Mouse (Mus musculus): ENCODE data around the gene Stx6. TPM values are rescaled to one million over a fixed set of nuclear protein-coding genes. Genes with fewer than 3 reads are reported as not detected.

Stx6 gene
- polyA plus RNA-seq (2014; fragmentation: Nextera tagmentation; extraction: Ambion mirVana): 62.1 and 62.8 TPM in 2 replicates

DNA sequence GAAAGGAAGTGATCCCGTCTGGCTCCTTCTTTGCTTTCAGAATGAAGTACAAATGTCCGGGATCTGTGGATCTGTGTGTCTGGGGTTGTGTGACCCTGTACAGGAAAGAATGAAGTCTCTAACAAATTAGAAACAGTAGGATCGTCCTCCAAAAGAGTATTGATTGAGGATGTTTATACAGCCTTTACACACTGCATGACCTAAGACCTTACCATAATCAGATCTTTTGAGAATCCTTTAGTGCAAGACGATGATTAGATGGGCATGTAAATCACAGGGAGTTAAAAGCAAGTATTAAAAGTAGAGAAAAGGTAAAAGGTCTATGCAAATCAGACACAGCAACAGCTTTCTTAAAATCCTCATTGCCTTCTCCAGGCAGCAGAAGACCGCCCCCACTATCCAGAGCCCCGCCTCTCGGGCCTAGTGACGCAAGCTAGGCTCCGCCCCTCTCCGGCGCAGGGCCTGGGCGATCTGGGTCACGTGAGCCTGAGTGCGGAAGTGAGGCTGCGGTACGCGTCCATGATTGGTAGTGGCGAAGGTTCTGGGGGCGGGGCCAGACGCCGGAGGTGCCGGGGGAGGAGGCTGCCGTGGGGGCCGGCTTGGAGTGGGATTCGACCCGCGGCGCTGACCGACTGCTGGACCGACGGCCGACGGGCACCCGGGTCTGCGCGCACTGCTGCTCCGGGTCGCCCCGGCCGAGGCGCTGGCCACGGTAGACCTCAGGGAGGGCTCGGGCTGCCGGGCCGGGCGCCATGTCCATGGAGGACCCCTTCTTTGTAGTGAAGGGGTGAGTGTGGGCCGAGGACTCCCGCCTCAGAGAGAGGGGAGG, at the start of gene Stx6:
Stx6 (plus strand) TSS at position 575 of the 829 bp plus-strand sequence.
- H3K9me3 ChIP-seq (replicated peaks; ENCODE audit: control insufficient read depth, low read length): no peaks in the 10 kb centered on the region
- WGBS (ENCODE audit: insufficient replicate concordance): 3% methylated on average over 48 of the region's 48 CpGs
- peak within 1 kb of the TSS; percentile 90 for H3K9ac ChIP-seq (ENCODE audit: low read depth, low read length)
- H3K4me1 ChIP-seq (ENCODE audit: control insufficient read depth, insufficient read depth, low read length): peaks cover 9% of the 10 kb centered on the region
- peak within 1 kb of the TSS; percentile 96 for H3K4me3 ChIP-seq (ENCODE audit: low read depth, low read length)
- H3K36me3 ChIP-seq (ENCODE audit: control insufficient read depth, insufficient read depth, low read length): no peaks in the 10 kb centered on the region
- H3K27ac ChIP-seq (ENCODE audit: low read depth, low read length): peak within 1 kb of the TSS; percentile 87
- peak; percentile 99 for ATAC-seq (replicated peaks; ENCODE audit: insufficient number of reproducible peaks, low FRiP score, low TSS enrichment)
- peak within 1 kb of the TSS; percentile 82 for H3K4me2 ChIP-seq
- H3K27me3 ChIP-seq (ENCODE audit: control insufficient read depth, insufficient read depth, low read length): no peaks in the 10 kb centered on the region

DNA sequence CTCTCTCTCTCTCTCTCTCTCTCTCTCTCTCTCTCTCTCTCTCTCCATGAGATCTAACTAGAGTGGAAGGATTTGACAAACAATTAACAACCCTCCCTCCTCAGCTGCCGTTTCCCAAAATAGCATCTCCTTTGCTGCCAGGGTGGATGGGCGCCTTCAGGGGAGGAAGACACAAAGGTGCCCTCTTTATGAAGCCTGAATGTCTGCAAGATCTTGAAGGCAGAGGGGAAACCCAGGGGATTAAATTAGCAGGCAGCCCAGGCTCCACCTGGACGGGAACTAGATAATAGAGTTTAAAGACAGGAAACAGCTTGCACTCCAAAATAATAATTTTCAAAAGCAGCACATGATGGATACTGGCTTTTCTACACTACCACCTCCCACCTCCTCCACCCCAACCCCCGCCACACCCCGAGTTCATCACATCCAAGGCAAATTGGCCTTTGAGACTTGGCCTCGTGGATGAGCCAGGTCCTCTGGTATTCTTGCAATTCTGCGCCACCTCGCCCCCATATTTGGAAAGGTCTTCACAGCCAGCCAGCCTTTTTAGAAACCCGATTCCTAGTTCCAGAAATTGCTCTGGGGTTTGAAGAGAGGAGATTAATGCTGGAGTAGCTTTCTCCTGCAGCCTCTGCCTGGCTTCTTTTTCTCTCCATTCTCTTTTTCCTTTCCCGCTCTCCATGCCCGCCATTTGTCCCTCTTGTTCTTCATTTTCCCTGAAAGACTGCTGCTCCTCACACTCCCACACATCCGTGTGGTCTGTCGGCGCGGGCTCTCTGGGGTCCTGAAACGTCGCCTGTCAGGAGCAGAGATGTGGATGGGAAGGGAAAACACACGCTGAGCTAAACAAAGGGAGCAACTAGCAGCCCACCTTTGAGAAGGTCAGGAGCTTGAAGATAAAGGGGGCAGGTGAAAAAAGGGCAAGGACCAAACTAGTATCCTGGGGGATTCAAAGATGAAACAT, 48.8 kb upstream of the Stx6 start:
- Histone ChIP-seq H3K9ac (ENCODE audit: low read depth, low read length) (peak overlapping the region; percentile 55; the same call in 1 of the 2 replicates), H3K27me3 (ENCODE audit: control insufficient read depth, insufficient read depth, low read length) (no peaks in the 10 kb centered on the region), H3K36me3 (ENCODE audit: control insufficient read depth, insufficient read depth, low read length) (no peaks in the 10 kb centered on the region), H3K9me3 (replicated peaks; ENCODE audit: control insufficient read depth, low read length) (no peaks in the 10 kb centered on the region), H3K4me1 (ENCODE audit: control insufficient read depth, insufficient read depth, low read length) (peaks cover 38% of the 10 kb centered on the region), H3K27ac (ENCODE audit: low read depth, low read length) (peak overlapping the region; percentile 78), H3K4me2 (peak overlapping the region; percentile 45), H3K4me3 (ENCODE audit: low read depth, low read length) (0 out of 2 replicates have a peak overlapping the region, but pooled peaks have one; percentile 4)
- ATAC-seq (replicated peaks; ENCODE audit: insufficient number of reproducible peaks, low FRiP score, low TSS enrichment): no peak
- WGBS (ENCODE audit: insufficient replicate concordance): 15% methylated on average over 18 of the region's 18 CpGs

DNA sequence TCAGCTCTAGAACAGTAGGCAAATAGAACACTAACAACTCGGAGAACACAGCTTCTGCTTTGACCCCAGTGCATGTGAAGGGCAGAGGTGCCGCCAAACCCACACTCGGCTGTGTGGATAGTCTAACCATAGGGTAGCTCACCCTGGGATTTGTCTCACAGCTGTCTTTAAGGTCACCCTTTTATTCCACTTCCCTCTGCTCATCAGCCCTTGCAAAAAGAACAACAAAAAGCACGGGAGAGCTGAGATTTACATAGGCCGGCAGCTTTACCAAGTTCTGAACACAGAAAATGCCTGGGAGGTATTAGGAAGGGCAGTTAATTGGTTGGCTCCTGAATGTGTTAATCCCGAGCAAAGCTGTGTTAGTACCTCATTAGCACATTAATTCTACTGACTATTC, 47.0 kb upstream of the Stx6 start:
- Histone ChIP-seq H3K4me2 (no peak overlapping the region), H3K4me3 (ENCODE audit: low read depth, low read length) (no peak overlapping the region), H3K9me3 (replicated peaks; ENCODE audit: control insufficient read depth, low read length) (no peaks in the 10 kb centered on the region), H3K4me1 (ENCODE audit: control insufficient read depth, insufficient read depth, low read length) (peaks cover 39% of the 10 kb centered on the region), H3K36me3 (ENCODE audit: control insufficient read depth, insufficient read depth, low read length) (no peaks in the 10 kb centered on the region), H3K27me3 (ENCODE audit: control insufficient read depth, insufficient read depth, low read length) (0 out of 2 replicates have a peak, but pooled peaks cover 2% of the 10 kb centered on the region), H3K27ac (ENCODE audit: low read depth, low read length) (no peak overlapping the region), H3K9ac (ENCODE audit: low read depth, low read length) (no peak overlapping the region)
- no peak for ATAC-seq (replicated peaks; ENCODE audit: insufficient number of reproducible peaks, low FRiP score, low TSS enrichment)
- 27% methylated on average over 6 of the region's 6 CpGs for WGBS (ENCODE audit: insufficient replicate concordance)

DNA sequence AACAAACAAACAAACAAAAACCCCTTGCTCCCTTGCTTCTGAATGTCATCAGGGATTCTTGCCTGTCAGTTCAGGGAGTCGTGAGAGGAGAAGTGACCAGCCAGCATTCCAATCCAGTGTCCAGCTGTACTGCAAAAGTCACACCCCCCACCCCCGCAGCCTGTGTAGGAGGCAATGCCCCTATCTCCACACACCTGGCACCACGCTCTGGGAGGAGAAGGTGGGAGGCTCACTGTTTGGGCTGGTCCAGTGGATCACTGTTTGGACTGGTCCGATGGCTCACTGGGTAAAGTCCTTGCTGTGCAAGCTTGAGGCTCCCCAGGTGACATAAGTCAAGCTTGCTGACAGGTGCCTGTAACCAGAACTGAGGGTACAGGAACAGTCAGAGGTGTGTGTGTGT, 46.4 kb upstream of the Stx6 start:
- H3K4me2 ChIP-seq: no peak overlapping the region
- 0 out of 2 replicates have a peak, but pooled peaks cover 2% of the 10 kb centered on the region for H3K27me3 ChIP-seq (ENCODE audit: control insufficient read depth, insufficient read depth, low read length)
- H3K27ac ChIP-seq (ENCODE audit: low read depth, low read length): no peak overlapping the region
- 34% methylated on average over 4 of the region's 4 CpGs for WGBS (ENCODE audit: insufficient replicate concordance)
- H3K9me3 ChIP-seq (replicated peaks; ENCODE audit: control insufficient read depth, low read length): no peaks in the 10 kb centered on the region
- no peak overlapping the region for H3K9ac ChIP-seq (ENCODE audit: low read depth, low read length)
- no peak for ATAC-seq (replicated peaks; ENCODE audit: insufficient number of reproducible peaks, low FRiP score, low TSS enrichment)
- H3K4me3 ChIP-seq (ENCODE audit: low read depth, low read length): no peak overlapping the region
- H3K4me1 ChIP-seq (ENCODE audit: control insufficient read depth, insufficient read depth, low read length): peaks cover 39% of the 10 kb centered on the region
- no peaks in the 10 kb centered on the region for H3K36me3 ChIP-seq (ENCODE audit: control insufficient read depth, insufficient read depth, low read length)

DNA sequence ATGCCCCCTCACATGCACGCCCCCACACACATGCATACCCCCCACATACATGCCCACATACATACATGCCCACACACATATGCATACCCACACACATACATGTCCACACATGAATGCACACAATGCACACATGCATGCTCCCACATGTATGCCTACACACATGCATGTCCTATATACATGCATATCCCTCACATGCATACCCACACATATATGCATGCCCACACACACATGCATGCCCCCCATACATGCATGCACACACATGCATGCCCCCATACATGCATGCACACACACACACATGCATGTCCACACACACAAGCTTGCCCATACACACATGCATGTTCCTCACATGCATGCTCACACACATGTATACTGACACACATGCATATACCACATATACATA, 45.6 kb upstream of the Stx6 start:
- Histone ChIP-seq H3K4me1 (ENCODE audit: control insufficient read depth, insufficient read depth, low read length) (peaks cover 39% of the 10 kb centered on the region), H3K4me2 (no peak overlapping the region), H3K27ac (ENCODE audit: low read depth, low read length) (no peak overlapping the region), H3K27me3 (ENCODE audit: control insufficient read depth, insufficient read depth, low read length) (0 out of 2 replicates have a peak, but pooled peaks cover 2% of the 10 kb centered on the region), H3K36me3 (ENCODE audit: control insufficient read depth, insufficient read depth, low read length) (no peaks in the 10 kb centered on the region), H3K4me3 (ENCODE audit: low read depth, low read length) (no peak overlapping the region), H3K9ac (ENCODE audit: low read depth, low read length) (no peak overlapping the region), H3K9me3 (replicated peaks; ENCODE audit: control insufficient read depth, low read length) (no peaks in the 10 kb centered on the region)
- 74% methylated on average over 1 of the region's 1 CpGs for WGBS (ENCODE audit: insufficient replicate concordance)
- no peak for ATAC-seq (replicated peaks; ENCODE audit: insufficient number of reproducible peaks, low FRiP score, low TSS enrichment)

DNA sequence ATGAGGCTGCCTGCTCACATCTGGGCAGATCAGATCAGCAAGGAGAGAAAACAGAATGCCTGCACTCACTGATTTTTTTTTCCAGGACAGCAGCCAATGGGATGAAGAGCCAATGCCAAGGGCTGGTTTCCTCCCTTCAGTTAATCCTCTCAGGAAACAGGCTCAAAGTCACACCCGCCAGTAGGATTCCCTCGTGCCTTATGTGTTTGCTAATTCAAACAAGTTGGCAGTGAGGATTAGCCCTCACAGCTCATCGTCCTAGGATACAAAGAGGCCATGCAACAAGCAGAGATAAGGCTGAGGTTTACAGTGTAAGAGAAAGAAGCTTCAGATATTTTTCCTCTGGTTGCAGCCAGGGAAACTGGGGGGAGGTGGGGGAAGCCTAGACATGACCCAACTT, 44.6 kb upstream of the Stx6 start:
- Histone ChIP-seq H3K4me2 (no peak overlapping the region), H3K9me3 (replicated peaks; ENCODE audit: control insufficient read depth, low read length) (no peaks in the 10 kb centered on the region), H3K27ac (ENCODE audit: low read depth, low read length) (no peak overlapping the region), H3K36me3 (ENCODE audit: control insufficient read depth, insufficient read depth, low read length) (no peaks in the 10 kb centered on the region), H3K4me1 (ENCODE audit: control insufficient read depth, insufficient read depth, low read length) (peaks cover 33% of the 10 kb centered on the region), H3K9ac (ENCODE audit: low read depth, low read length) (no peak overlapping the region), H3K4me3 (ENCODE audit: low read depth, low read length) (no peak overlapping the region), H3K27me3 (ENCODE audit: control insufficient read depth, insufficient read depth, low read length) (0 out of 2 replicates have a peak, but pooled peaks cover 2% of the 10 kb centered on the region)
- WGBS (ENCODE audit: insufficient replicate concordance): 16% methylated on average over 3 of the region's 3 CpGs
- ATAC-seq (replicated peaks; ENCODE audit: insufficient number of reproducible peaks, low FRiP score, low TSS enrichment): no peak

DNA sequence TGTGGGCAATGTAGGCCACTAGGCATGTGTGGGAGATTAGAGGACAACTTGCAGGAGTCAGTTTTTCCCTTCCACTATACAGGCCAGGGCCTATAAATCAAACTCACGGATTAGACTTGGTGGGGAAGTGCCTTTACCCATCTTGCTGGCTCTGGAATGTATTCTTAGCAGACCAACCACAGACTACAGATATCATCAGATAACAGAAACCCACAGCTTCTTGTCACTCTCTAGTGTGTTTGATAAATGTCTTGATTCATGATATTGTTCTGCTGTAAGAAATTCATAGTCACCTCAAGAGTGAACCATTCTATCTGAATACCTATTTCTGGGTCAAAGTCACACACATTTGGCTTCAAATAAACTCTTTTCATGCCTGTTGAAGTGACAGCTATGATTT, 38.8 kb upstream of the Stx6 start:
- H3K27ac ChIP-seq (ENCODE audit: low read depth, low read length): no peak overlapping the region
- 0 out of 2 replicates have a peak, but pooled peaks cover 2% of the 10 kb centered on the region for H3K27me3 ChIP-seq (ENCODE audit: control insufficient read depth, insufficient read depth, low read length)
- H3K4me2 ChIP-seq: no peak overlapping the region
- no peaks in the 10 kb centered on the region for H3K9me3 ChIP-seq (replicated peaks; ENCODE audit: control insufficient read depth, low read length)
- no peaks in the 10 kb centered on the region for H3K36me3 ChIP-seq (ENCODE audit: control insufficient read depth, insufficient read depth, low read length)
- 63% methylated on average over 1 of the region's 1 CpGs for WGBS (ENCODE audit: insufficient replicate concordance)
- H3K4me1 ChIP-seq (ENCODE audit: control insufficient read depth, insufficient read depth, low read length): peaks cover under 1% of the 10 kb centered on the region; the same call in 1 of the 2 replicates
- no peak for ATAC-seq (replicated peaks; ENCODE audit: insufficient number of reproducible peaks, low FRiP score, low TSS enrichment)
- H3K9ac ChIP-seq (ENCODE audit: low read depth, low read length): no peak overlapping the region
- no peak overlapping the region for H3K4me3 ChIP-seq (ENCODE audit: low read depth, low read length)
